Mouse (Mus musculus): ENCODE results near the gene 1700015F17Rik. TPM values are rescaled to one million over a fixed set of nuclear protein-coding genes. Genes with fewer than 3 reads are reported as not detected.

The 1700015F17Rik gene
- total RNA-seq, 2 experiments from 2014 or later = not detected

- DNase-seq = no peak
Observed at GRCm38 (mm10) chr5:5423723-5424171, 55.2 kb downstream of the 1700015F17Rik start.

GRCm38 (mm10) chr5:5423081-5423480 lies 55.9 kb downstream of the 1700015F17Rik start:
- no peak for DNase-seq

DNA sequence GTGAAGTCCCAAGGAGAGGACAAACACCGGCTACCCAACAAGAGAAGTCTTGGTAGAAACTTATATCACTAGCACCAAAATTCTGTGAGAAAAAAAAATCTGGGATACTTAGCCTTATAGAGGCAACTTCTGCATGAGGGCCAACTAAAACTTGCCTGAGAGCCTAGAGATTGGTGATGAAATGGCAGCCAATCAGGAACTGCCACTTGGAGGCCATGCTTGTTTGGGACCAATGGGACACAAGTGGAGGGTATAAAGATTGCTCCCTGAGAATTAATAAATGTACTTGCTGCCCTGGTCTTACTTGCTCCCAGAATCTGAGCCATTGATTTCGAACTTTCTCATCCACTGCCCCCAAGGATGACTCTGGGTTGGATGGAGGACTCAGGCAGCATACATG lies 57.5 kb downstream of the 1700015F17Rik start:
- DNase-seq = no peak

DNA sequence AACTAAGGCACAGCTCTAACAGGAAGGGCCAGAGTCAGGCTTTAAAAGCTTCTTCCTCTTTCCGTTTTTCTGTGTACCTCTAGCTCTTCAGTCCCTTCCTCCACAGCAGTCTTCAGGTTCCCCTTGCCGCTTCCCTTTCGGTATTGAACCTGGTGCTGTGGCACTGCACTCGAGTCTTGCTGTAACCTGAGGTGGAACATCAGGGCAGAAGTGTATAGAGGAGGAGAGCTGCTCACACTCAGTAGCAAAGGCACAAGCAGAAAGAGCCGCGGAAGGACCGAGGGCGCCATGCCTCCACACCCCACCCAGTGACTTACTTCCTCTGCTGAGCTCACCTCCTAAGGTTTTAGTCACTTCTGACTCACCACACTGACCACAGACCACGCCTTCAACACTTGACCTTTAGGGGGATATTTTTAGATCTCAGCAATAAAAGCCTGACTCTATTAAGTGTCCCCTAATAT lies 58.9 kb downstream of the 1700015F17Rik start, which contains the start of gene Cdk14:
Gene Cdk14, minus strand, starts transcription at position 321 of the 464 bp plus-strand sequence.
- peak; percentile 30 to 48 for DNase-seq

GRCm38 (mm10) chr5:5419253-5419652 lies 59.7 kb downstream of the 1700015F17Rik start:
- DNase-seq = peak in 1 of 2 experiments; percentile 8

DNA sequence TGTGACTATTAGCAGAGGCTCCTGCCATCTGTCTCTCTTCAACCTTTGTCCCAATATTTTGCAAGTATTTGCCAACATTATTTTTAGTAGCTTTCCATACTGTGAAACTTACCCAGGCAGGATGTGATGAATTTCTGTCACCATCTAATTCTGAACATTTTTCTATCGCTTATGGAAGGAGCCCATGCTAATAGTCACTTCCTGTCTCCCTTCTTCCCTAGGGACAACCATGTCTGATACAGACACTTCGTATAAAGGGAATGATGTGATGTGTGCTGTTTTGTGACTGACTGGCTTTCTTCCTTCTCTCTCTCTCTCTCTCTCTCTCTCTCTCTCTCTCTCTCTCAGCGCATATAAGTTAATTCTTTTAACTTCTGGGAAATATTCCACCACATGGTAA lies 64.1 kb downstream of the 1700015F17Rik start:
- no peak for DNase-seq

- DNase-seq = no peak
Observed at GRCm38 (mm10) chr5:5411886-5412285, 67.1 kb downstream of the 1700015F17Rik start.

DNA sequence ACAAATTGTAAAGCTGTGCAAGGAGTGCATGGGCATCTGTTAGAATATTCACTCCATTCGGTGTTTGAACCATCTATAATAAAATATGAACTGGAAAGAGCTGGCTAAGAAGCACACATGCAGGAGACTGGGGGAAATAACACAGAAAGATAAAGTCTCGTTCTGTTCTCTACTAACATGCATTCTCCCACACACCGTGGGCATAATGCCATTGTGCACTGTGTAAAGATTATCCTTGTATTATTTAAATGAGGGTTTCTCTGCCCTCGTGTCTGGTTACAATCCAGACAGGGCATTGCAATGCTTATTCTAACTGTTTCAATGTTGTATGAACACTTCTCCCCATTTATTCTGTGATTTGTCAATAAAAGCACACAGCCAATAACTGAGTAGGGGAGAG lies 77.0 kb downstream of the 1700015F17Rik start:
- no peak for DNase-seq

GRCm38 (mm10) chr5:5392786-5393185 lies 86.2 kb downstream of the 1700015F17Rik start:
- DNase-seq = no peak

Other genes with a start within 250 kb of the 1700015F17Rik start
- gene Cdk14, start 58.8 kb downstream of the 1700015F17Rik start, total RNA-seq (2021) = 1 to 10 TPM; 5.5 to 7.7 TPM
- 10 to 100 TPM; 16.1 to 19.4 TPM for gene Cldn12, start 35.8 kb upstream of the 1700015F17Rik start, total RNA-seq (2021)
- 10 to 100 TPM; 11.1 to 11.8 TPM for gene Gtpbp10, start 80.4 kb upstream of the 1700015F17Rik start, total RNA-seq (2021)
- gene Gm8773, start 94.7 kb upstream of the 1700015F17Rik start, total RNA-seq (2021) = not detected
- gene Cfap69, start 185.1 kb upstream of the 1700015F17Rik start, total RNA-seq (2021) = under 1 TPM; 0.69 to 0.87 TPM
- gene Steap2, start 215.4 kb upstream of the 1700015F17Rik start, total RNA-seq (2021) = 1 to 10 TPM in 1 of 2 experiments, under 1 TPM in 1; 0.45 to 1.1 TPM